Comparison of ENCODE assay signal across 9 mouse cellular contexts in the genomic region with DNA sequence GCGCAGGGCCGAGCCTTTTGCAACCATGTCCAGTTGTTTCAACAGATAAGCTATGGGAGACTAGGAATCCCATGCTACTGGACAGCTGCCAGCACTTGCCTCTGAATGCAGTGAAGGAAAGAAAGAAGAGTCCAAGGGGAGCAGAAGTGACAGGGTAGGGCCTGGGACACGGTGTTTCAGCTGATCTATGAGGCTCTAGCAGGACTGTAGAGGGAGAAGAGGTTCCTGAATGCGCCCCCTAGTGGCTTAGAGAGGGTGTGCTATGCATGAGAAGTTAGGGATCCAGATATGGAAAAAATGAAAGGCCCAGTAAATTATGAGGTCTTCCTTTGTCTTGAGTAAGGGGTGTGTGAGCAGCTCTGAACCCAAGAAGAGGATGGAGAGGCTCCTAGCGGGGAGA. TPM values are rescaled to one million over a fixed set of nuclear protein-coding genes. Genes with fewer than 3 reads are reported as not detected.
DNase-seq lines count a peak whose midpoint lies in the region; ATAC-seq and TF ChIP-seq lines count a peak whose summit lies in the region.
"Had no signal": no experiment of that assay in that cellular context is flagged by ENCODE, and none has a peak within 500 bp of the region (broad histone marks: within the 10 kb centered on the region; RNA-seq: fewer than 3 reads in every experiment).

No protein-coding gene starts in this region.

- no peak overlapping the region for H3K27ac ChIP-seq in heart, adult 2 months
- H3K27ac ChIP-seq: macrophage had no signal

- TF ChIP-seq POLR2A in heart, adult 2 months (IDR thresholded peaks at IDR 0.05; ENCODE audit: insufficient read depth, low read depth, low read length): no peak

- no peak overlapping the region for H3K9ac ChIP-seq in heart, adult 2 months (ENCODE audit: low read depth, low read length)

- no peak for TF ChIP-seq EP300 in heart, adult 2 months (IDR thresholded peaks at IDR 0.05; ENCODE audit: insufficient read depth, low read depth, low read length)

- TF ChIP-seq CTCF in heart, adult 2 months (IDR thresholded peaks at IDR 0.05): peak; percentile 88

- no peaks in the 10 kb centered on the region for H3K27me3 ChIP-seq in heart, adult 2 months (ENCODE audit: control insufficient read depth, insufficient read depth, low read length)

- H3K4me1 ChIP-seq in heart, adult 2 months (ENCODE audit: control insufficient read depth, insufficient read depth, low read length): peaks cover 2% of the 10 kb centered on the region; the same call in 1 of the 2 replicates

- WGBS in heart, adult 2 months: 28% methylated on average over 5 of the region's 5 CpGs

- peak; percentile 74 for ATAC-seq in frontal cortex, adult (ENCODE audit: low TSS enrichment)
- peak; percentile 74 for ATAC-seq in megakaryocyte, adult 5-6 weeks (ENCODE audit: poor library complexity, severe bottlenecking)

- no peaks in the 10 kb centered on the region for H3K79me2 ChIP-seq in heart, adult 2 months (replicated peaks; ENCODE audit: control insufficient read depth, insufficient read depth, low read length)

- no peak for DNase-seq in frontal cortex, postnatal 25 days (ENCODE audit: low spot score in 2 of 2)
- DNase-seq in B cell, adult 2 months: peak; percentile 55 to 64
- peak; percentile 24 for DNase-seq in adrenal gland, adult 8-10 months
- peak; percentile 44 to 48 for DNase-seq in heart, adult 2 months
- peak; percentile 51 for DNase-seq in kidney, postnatal 14 days
- DNase-seq in thymus, postnatal 25 days: peak; percentile 22

- H3K36me3 ChIP-seq in heart, adult 2 months (ENCODE audit: control insufficient read depth, insufficient read depth, low read length): no peaks in the 10 kb centered on the region

- H3K4me3 ChIP-seq in heart, adult 2 months: no peak overlapping the region

- intact Hi-C loops in heart, adult 2 months (cut with DNase I): loop anchor here (5.0 kb wide), 3 partner anchors 35 to 85 kb away; no protein-coding TSS in a partner anchor

RNA-seq across cellular contexts. Expression of a gene that starts 11.4 kb away (rescaled TPM):
- total RNA-seq in adrenal gland, adult 8-10 months (2022): 1 to 10 TPM in 1 of 4 experiments, under 1 TPM in 3; 0.16 to 1.8 (median 0.60) TPM
- 100 to 1,000 TPM; 422 to 470 TPM for total RNA-seq in heart, adult 2 months (2021)
- 180 and 297 TPM in 2 replicates for polyA plus RNA-seq in heart, adult 2 months (2012; rRNA removed)
- total RNA-seq in megakaryocyte, adult 5-6 weeks (2015): 0.20 and 0.43 TPM in 2 replicates
- total RNA-seq in megakaryocyte, adult 5-6 weeks (2017): 1.7 and 1.9 TPM in 2 replicates

RNA-seq across cellular contexts. Expression of a gene that starts 35.1 kb away (rescaled TPM):
- 10 to 100 TPM; 21.4 to 45.0 (median 27.9) TPM for total RNA-seq in adrenal gland, adult 8-10 months (2022)
- total RNA-seq in heart, adult 2 months (2021): 10 to 100 TPM; 18.3 to 22.5 TPM
- polyA plus RNA-seq in heart, adult 2 months (2012; rRNA removed): 8.1 and 11.4 TPM in 2 replicates
- total RNA-seq in megakaryocyte, adult 5-6 weeks (2015): 21.1 and 21.2 TPM in 2 replicates
- total RNA-seq in megakaryocyte, adult 5-6 weeks (2017): 28.9 and 54.2 TPM in 2 replicates

Comparison
In these comparisons a context has a peak if more than half of its experiments do, and no peak if none do; other contexts are left out.
1. DNase-seq: peak in B cell, adult 2 months (2 of 2), adrenal gland, adult 8-10 months (single experiment), heart, adult 2 months (2 of 2), kidney, postnatal 14 days (single experiment) and thymus, postnatal 25 days (single experiment); none in frontal cortex, postnatal 25 days (0 of 2).
2. RNA of a gene that starts 11.4 kb away (total RNA-seq): 422 to 470 TPM in heart, adult 2 months; 0.20 to 1.9 TPM in megakaryocyte, adult 5-6 weeks and 0.16 to 1.8 TPM in adrenal gland, adult 8-10 months; every median in the first group is over 100 times any median in the second.